Mouse (Mus musculus) Patski (cell line): ENCODE data around the gene Plekha1. TPM values are rescaled to one million over a fixed set of nuclear protein-coding genes. Genes with fewer than 3 reads are reported as not detected.

ENCODE experiments used
- ATAC-seq: fragments of 100-300 bp; one replicate; pipeline ENCODE4 v1.8.0; 2021
- CTCF ChIA-PET: fragments of 350-600 bp; sonication (Branson Sonifier 250); formaldehyde crosslinking; loops from one replicate; lab custom pipeline; 2022; ENCODE audit warnings: inconsistent platforms; lab: Charles Lee
- POLR2A ChIA-PET: fragments of 350-600 bp; sonication (Branson Sonifier 250); formaldehyde crosslinking; loops from one replicate; lab custom pipeline; 2022; ENCODE audit warnings: antibody characterized with exemption, inconsistent platforms; lab: Charles Lee
- DNase-seq: peaks from one replicate; pipeline ENCODE4 v3.0.0-alpha.2; 2011; ENCODE audit warnings: low read depth, low spot score
- H3K27me3 ChIP-seq: fragments of 371-371 bp; one replicate; pipeline ENCODE4 v1.5.1; 2021
- CTCF ChIP-seq: fragments of 100-300 bp; IDR thresholded peaks from one replicate; pipeline ENCODE4 v1.5.1; 2021
- in situ Hi-C: fragments of 300-500 bp; cut with MboI; formaldehyde crosslinking; loops from 3 replicates; pipeline ENCODE4 v1.11.1; 2018; ENCODE audit warnings: low pct_unique_long_range_greater_than_20kb, mixed read lengths
- polyA plus RNA-seq: library from polyadenylated mRNA; unstranded; gene quantifications from one replicate; pipeline ENCODE4 v1.2.3, GENCODE M21; 2021

Gene Plekha1
- 90.0 TPM for polyA plus RNA-seq

DNA sequence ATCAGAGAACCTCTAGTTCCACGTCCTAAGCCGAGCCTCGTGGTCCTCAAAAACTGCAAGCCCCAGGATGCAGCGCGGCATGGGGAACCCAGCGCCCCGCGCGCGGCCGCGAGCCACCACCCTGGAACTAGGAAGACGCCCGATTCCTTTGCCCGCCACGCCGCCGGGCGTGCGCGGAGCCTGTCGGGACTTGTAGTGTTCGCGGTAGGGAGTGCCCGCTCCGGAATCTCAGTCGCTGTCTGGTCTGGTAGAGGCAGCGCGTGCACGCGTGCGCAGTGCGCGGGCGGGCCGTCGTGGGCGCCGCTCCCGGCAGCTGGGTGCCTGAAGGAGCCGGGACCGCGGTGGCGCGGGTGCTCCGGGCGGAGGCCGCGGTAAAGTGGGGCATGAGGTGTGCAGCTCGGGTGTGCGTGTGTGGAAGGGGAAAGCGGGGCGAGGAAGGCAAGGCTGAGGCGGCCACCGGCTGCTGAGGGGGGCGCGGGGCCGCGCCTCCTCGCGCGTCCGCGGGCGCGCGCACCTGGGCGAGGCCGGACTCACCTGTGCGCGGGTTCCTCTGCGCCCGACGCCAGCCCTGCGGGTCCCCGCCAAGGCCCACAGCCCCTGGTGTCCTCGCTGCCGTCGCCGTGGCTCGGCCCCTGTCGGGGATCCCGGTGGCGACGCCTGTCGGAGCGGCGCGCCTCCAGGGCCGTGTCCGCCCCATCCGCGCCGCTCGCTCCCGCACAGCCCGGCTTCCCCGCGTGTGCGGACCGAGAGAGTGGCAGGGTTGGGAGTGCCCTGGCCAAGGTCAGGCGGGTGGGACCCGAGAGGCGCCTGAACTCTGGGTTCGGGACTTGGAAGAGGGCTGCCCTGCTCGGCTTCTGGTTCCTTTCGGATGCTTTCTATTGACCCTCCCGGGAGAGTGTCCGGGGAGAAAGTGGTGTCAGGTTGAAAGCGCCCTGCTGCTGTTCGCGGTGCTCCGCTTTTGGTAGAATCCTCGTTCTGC, at the start of gene Plekha1:
Gene Plekha1, plus strand, starts transcription at position 144 of the 979 bp plus-strand sequence.
- ChIA-PET POLR2A (interaction anchor here (0.6 to 2.4 kb wide), 3 partner anchors 28 to 75 kb away, joined by 3 to 6 read pairs (median 5); no protein-coding TSS in a partner anchor), CTCF (interaction anchor here (1.0 to 2.2 kb wide), 4 partner anchors 11 to 49 kb away, joined by 3 to 7 read pairs (median 4); no protein-coding TSS in a partner anchor)
- ATAC-seq: peak; percentile 95
- no peak for TF ChIP-seq CTCF
- DNase-seq: peak; percentile 83
- in situ Hi-C loops: no loop called here
- no peaks in the 10 kb centered on the region for H3K27me3 ChIP-seq

DNA sequence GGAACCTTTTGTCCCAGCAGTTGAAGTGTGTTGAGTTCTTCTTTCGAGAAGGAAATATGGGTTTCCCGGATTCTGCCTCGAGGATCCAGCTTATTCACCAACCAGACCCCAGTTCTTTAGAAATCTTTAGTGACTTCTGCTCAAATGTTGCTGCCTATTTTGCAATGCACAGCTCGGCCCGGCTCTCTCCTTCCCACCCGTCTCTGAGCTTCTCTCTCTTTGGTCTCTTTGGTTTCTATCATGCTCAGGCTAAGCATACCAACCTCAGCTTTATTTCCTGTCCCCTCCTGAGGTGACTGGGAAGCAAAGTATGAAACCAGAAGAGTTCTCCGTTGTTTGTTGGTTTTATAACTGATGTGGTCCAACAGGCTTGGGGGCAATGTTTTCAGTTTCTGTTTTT, 49.3 kb upstream of the Plekha1 start:
- ATAC-seq (no peak), DNase-seq (no peak)
- ChIA-PET POLR2A (interaction anchor here (0.5 kb wide), 1 partner anchor 100 kb away, joined by 3 read pairs; no protein-coding TSS in a partner anchor), CTCF (interaction anchor here (0.7 to 2.0 kb wide), 5 partner anchors 8 to 179 kb away, joined by 3 to 8 read pairs (median 3); no protein-coding TSS in a partner anchor)
- H3K27me3 ChIP-seq: no peaks in the 10 kb centered on the region
- no peak for TF ChIP-seq CTCF
- in situ Hi-C loops: no loop called here

DNA sequence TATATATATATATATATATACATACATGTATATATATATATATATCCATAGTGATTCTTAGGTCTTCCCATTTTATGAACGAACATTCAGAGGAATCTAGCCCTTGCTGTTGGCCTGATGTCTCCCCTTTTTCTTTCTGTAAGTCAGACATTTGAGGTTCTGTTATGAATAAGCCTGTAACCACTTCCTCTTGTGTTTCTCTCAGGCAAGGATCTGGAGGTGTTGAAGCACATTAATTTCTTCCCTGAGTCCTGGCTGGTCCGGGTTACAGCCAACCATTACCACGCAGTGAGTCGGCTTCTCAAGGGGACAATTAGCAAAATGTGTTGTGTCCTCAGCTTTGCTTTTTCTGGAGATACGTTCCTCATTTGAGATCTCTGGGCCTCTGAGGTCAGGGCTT, 46.7 kb upstream of the Plekha1 start:
- CTCF ChIA-PET: interaction anchor here (0.7 kb wide), 1 partner anchor 32 kb away, joined by 4 read pairs; no protein-coding TSS in a partner anchor
- ATAC-seq: no peak
- POLR2A ChIA-PET: interaction anchor here (1.5 kb wide), 1 partner anchor 11 kb away, joined by 5 read pairs; no protein-coding TSS in a partner anchor
- no peak for TF ChIP-seq CTCF
- H3K27me3 ChIP-seq: no peaks in the 10 kb centered on the region
- DNase-seq: no peak
- in situ Hi-C loops: no loop called here

DNA sequence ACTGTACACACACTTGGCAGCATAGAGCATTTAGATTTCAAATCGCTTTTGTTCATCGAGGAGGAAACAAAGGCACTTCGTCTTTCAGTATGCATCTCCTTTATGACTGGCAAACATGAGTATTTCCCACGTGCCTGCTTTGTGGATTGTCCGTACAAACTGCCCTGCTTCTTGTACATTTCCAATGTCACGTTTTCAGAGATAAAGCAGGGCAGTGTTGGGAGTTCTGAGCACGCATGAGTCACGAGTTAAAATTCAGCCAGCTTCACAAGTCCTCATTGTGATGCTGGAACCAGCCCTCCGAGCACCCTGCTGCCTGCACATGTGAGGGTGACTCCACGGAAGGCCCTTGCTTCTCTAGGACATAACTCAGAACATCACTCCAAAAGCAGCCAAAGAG, 45.9 kb upstream of the Plekha1 start:
- no peak for TF ChIP-seq CTCF
- in situ Hi-C loops: loop anchor here (10.0 kb wide), 1 partner anchor 45 kb away; the partner anchor contains the start of gene Btbd16
- DNase-seq (no peak), ATAC-seq (peak; percentile 47)
- ChIA-PET CTCF (interaction anchor here (1.7 kb wide), 1 partner anchor 96 kb away, joined by 3 read pairs; no protein-coding TSS in a partner anchor), POLR2A (interaction anchor here (1.5 kb wide), 1 partner anchor 12 kb away, joined by 5 read pairs; no protein-coding TSS in a partner anchor)
- H3K27me3 ChIP-seq: no peaks in the 10 kb centered on the region

DNA sequence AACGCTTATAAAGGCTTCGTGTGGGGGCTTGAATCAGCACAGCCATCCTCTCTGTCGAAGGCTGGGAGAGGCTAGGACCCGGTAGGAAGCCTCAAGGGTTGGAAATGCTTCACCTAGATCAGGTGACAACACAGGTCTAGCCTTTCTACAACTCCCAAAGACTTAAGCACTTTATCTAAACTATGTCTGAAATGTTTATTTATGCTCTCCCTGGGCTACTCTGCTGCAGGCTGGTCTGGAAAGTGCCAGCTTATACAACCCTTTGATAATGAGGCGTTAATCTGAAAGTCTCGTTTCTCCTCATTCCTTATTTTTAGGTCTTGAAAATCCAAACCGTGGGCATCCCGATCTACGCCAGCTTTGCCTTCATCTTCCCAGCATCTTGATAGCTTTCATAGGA, 41.6 kb upstream of the Plekha1 start:
- DNase-seq (no peak), ATAC-seq (no peak)
- in situ Hi-C loops: loop anchor here (10.0 kb wide), 1 partner anchor 49 kb away; the partner anchor contains the start of gene Btbd16
- ChIA-PET CTCF (interaction anchor here (0.7 to 1.2 kb wide), 4 partner anchors 8 to 115 kb away, joined by 3 read pairs; no protein-coding TSS in a partner anchor), POLR2A (no interaction called here)
- TF ChIP-seq CTCF: no peak
- H3K27me3 ChIP-seq: no peaks in the 10 kb centered on the region

DNA sequence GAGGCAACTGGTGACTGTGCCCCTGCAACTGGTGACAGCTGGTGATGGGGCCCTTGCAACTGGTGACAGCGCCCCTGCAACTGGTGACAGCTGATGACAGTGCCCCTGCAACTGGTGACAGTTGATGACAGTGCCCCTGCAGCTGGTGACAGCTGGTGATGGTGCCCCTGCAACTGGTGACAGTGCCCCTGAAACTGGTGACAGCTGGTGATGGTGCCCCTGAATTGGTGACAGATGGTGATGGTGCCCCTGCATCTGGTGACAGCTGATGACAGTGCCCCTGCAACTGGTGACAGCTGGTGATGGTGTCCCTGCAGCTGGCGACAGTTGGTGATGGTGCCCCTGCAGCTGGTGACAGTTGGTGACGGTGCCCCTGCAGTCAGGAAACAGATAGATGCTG, 39.2 kb upstream of the Plekha1 start:
- no peak for TF ChIP-seq CTCF
- no peaks in the 10 kb centered on the region for H3K27me3 ChIP-seq
- in situ Hi-C loops: loop anchor here (10.0 kb wide), 1 partner anchor 52 kb away; the partner anchor contains the start of gene Btbd16
- DNase-seq (no peak), ATAC-seq (no peak)
- CTCF ChIA-PET: interaction anchor here (0.6 to 1.3 kb wide), 3 partner anchors 10 to 158 kb away, joined by 3 to 8 read pairs (median 3); partner anchors contain the start of gene Btbd16
- POLR2A ChIA-PET: no interaction called here

DNA sequence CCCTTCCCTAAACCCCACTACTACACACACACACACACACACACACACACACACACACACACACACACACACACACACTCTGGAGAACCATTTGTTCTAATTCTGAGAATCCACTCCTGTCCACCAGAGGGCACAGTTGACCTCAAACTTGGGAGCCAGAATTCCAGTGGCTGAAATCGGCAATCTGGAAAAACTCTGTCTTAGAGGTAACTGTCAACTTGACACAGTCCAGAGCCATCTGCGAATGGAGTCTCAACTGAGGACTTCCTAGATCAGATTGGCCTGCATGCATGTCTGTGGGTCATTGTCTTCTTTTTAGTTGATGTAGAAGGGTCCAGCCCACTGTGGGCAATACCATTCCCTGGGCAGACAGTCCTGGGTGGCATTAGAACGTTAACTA, 38.1 kb upstream of the Plekha1 start:
- ATAC-seq: no peak

DNA sequence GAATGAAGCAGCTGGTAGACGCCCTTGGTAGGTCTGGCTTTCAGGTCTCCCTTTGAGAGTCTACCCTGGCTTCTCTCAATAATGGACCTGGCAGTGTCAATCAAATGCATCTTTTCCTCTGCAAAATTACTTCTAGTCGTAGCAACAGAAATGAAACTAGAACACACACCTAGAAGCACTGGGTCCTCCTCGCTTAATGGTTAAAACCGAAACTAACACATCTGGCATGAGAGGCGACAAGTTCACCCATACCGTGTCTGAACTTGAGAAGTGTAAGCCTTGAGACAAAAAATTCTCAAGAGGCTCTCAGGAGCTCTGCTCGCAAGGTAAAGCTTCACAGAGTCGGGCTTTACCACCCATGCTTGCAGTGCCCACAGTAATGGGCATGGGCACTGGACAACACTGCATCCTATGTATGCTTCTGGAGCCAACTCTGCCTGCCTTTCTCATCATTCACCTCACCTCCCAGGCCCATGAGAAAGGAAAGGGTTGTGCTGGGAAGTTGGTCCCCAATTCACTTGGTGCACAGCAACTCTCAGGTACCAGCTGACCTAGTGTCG, 37.6 kb upstream of the Plekha1 start:
- ChIA-PET POLR2A (no interaction called here), CTCF (interaction anchor here (1.1 to 1.2 kb wide), 2 partner anchors 55 to 137 kb away, joined by 3 to 5 read pairs; no protein-coding TSS in a partner anchor)
- no peak for TF ChIP-seq CTCF
- DNase-seq: no peak
- H3K27me3 ChIP-seq: no peaks in the 10 kb centered on the region
- no peak for ATAC-seq
- in situ Hi-C loops: loop anchor here (10.0 kb wide), 1 partner anchor 53 kb away; the partner anchor contains the start of gene Btbd16

More for the DNA sequence above, 38.1 kb upstream of the Plekha1 start:
- no peaks in the 10 kb centered on the region for H3K27me3 ChIP-seq
- in situ Hi-C loops: loop anchor here (10.0 kb wide), 1 partner anchor 53 kb away; the partner anchor contains the start of gene Btbd16
- POLR2A ChIA-PET: interaction anchor here (0.8 kb wide), 1 partner anchor 53 kb away, joined by 3 read pairs; no protein-coding TSS in a partner anchor
- no peak for DNase-seq
- CTCF ChIA-PET: interaction anchor here (1.1 to 1.3 kb wide), 3 partner anchors 11 to 138 kb away, joined by 3 to 8 read pairs (median 5); no protein-coding TSS in a partner anchor
- peak; percentile 76 for TF ChIP-seq CTCF

DNA sequence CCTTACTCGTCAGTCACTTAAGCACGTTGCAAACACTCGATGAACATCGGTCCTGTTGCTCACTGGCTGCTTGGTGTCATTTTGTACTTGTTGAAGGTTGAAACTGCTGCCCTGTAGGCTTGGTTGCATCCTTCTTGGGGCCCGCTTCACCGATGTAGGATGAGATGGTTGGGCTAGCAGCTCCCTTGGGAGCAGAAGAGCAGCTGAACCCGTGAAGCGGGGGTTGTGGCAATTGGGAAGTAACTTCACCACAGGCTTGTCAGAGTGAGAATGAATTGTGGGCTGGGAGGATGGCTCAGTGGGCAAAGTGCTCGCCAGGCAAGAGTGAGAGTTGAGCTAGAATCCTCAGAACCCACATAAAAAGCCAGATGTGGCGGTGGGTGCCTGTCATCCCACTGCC, 37.1 kb upstream of the Plekha1 start:
- POLR2A ChIA-PET: no interaction called here
- no peaks in the 10 kb centered on the region for H3K27me3 ChIP-seq
- no peak for TF ChIP-seq CTCF
- ATAC-seq (no peak), DNase-seq (no peak)
- in situ Hi-C loops: loop anchor here (10.0 kb wide), 1 partner anchor 54 kb away; the partner anchor contains the start of gene Btbd16
- CTCF ChIA-PET: interaction anchor here (1.1 to 1.2 kb wide), 2 partner anchors 55 to 137 kb away, joined by 3 to 5 read pairs; no protein-coding TSS in a partner anchor

DNA sequence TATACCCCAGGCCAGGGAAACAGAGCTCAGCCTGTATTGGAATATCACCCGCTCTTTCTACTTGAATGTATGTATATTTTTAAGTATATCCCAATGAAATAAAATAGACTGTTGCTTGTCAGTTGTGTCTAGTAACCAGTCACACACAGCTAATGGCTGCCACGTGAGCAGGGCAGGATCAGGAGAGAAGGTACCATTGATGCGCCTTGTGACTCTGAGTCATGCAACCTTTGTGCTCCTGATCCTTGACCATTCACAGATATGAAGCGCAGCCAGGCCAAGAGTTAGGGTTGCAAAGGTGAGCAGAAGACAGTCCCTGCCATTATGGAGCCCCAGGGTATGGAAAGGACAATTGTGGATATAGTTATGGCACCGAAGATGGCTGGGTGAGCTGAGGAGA, 34.0 kb upstream of the Plekha1 start:
- TF ChIP-seq CTCF: no peak
- ChIA-PET POLR2A (no interaction called here), CTCF (interaction anchor here (1.3 to 1.9 kb wide), 2 partner anchors 35 to 58 kb away, joined by 3 to 5 read pairs; no protein-coding TSS in a partner anchor)
- in situ Hi-C loops: no loop called here
- no peaks in the 10 kb centered on the region for H3K27me3 ChIP-seq
- DNase-seq (no peak), ATAC-seq (no peak)
